Mouse (Mus musculus) embryonic fibroblast, embryonic 13.5 days (primary cell): ENCODE measurements at regions not wholly inside any gene's neighbourhood (a gene's known extent, or its start where the extent isn't known, plus 50 kb on each side); places are given as distances from the start of the nearest gene placed in this dataset.
A peak's percentile ranks its signal among the peaks of the same experiment; 100 is the strongest.

Source experiments
- CTCF ChIP-seq: IDR thresholded peaks from 2 replicates; pipeline ENCODE4 v1.5.1; 2011; ENCODE audit warnings: mild to moderate bottlenecking, control low read depth, low read length, moderate library complexity, borderline replicate concordance; ENCODE audit not compliant: insufficient read depth
- POLR2A ChIP-seq: IDR thresholded peaks from 2 replicates; pipeline ENCODE4 v1.6.1; 2011; ENCODE audit warnings: low read depth, mild to moderate bottlenecking, control low read depth, low read length, moderate library complexity

GRCm38 (mm10) chr7:138083980-138084379 lies 313.6 kb downstream of the Tcerg1l start:
- TF ChIP-seq CTCF (peak; percentile 76), POLR2A (no peak)
